Mouse (Mus musculus) liver, embryonic 13.5 days (tissue): Measurements from ENCODE around the gene Supt20. TPM values are rescaled to one million over a fixed set of nuclear protein-coding genes. Genes with fewer than 3 reads are reported as not detected.
A peak's percentile ranks its signal among the peaks of the same experiment; 100 is the strongest.

Source experiments
- ATAC-seq: fragments of 200-750 bp; cut with Nextera tagmentation; 2 replicates; pipeline ENCODE4 v1.8.0; 2017; ENCODE audit warnings: low read depth, mild to moderate bottlenecking, moderate number of reproducible peaks, moderate library complexity
- DNase-seq: peaks from one replicate; pipeline ENCODE4 v3.0.0; 2022
- H3K27ac ChIP-seq: fragments of 300-500 bp; sonication (generic); 2 replicates; pipeline ENCODE4 v1.5.1; 2015; ENCODE audit warnings: moderate library complexity, mild to moderate bottlenecking, inconsistent platforms
- H3K27me3 ChIP-seq: fragments of 300-500 bp; sonication (generic); 2 replicates; pipeline ENCODE4 v1.6.1; 2015; ENCODE audit warnings: mild to moderate bottlenecking, inconsistent platforms
- H3K36me3 ChIP-seq: fragments of 300-500 bp; sonication (generic); 2 replicates; pipeline ENCODE4 v1.6.1; 2015; ENCODE audit warnings: mild to moderate bottlenecking, inconsistent platforms
- H3K4me1 ChIP-seq: fragments of 300-500 bp; sonication (generic); replicated peaks from 2 replicates; pipeline ENCODE4 v1.6.1; 2015; ENCODE audit warnings: inconsistent platforms
- H3K4me2 ChIP-seq: fragments of 300-500 bp; sonication (generic); 2 replicates; pipeline ENCODE4 v1.6.1; 2015; ENCODE audit warnings: inconsistent platforms, mild to moderate bottlenecking, moderate library complexity
- H3K4me3 ChIP-seq: fragments of 300-500 bp; sonication (generic); replicated peaks from 2 replicates; pipeline ENCODE4 v1.5.1; 2015; ENCODE audit warnings: mild to moderate bottlenecking, inconsistent platforms
- H3K9ac ChIP-seq: fragments of 300-500 bp; sonication (generic); 2 replicates; pipeline ENCODE4 v1.6.1; 2015; ENCODE audit warnings: mild to moderate bottlenecking, inconsistent platforms
- H3K9me3 ChIP-seq: fragments of 300-500 bp; sonication (generic); replicated peaks from 2 replicates; pipeline ENCODE4 v1.6.1; 2016; ENCODE audit warnings: inconsistent platforms
- WGBS: fragments of 180-500 bp; shearing (Covaris S2); methylation state at CpG from one replicate; pipeline ENCODE4 v1.1.7; 2015; ENCODE audit not compliant: insufficient replicate concordance; 5-methylcytosine and 5-hydroxymethylcytosine counted together
- polyA plus RNA-seq: library from polyadenylated mRNA; unstranded; fragments of >200 nt; fragmentation: Nextera tagmentation; extraction: Ambion mirVana; gene quantifications from 2 replicates; pipeline ENCODE4 v1.2.1, GENCODE M21; 2015

Supt20 gene
- polyA plus RNA-seq, 1 experiment from 2014 or later, result 33.1 TPM

GRCm38 (mm10) chr3:54708972-54709371 lies 16.4 kb downstream of the Supt20 start:
- WGBS, result 77% methylated on average over 9 of the region's 9 CpGs
- H3K9me3 ChIP-seq, result no peaks in the 10 kb centered on the region
- H3K4me2 ChIP-seq, result no peak overlapping the region
- no peaks in the 10 kb centered on the region for H3K27me3 ChIP-seq
- no peak overlapping the region for H3K27ac ChIP-seq
- H3K9ac ChIP-seq, result no peak overlapping the region
- DNase-seq, result no peak
- H3K36me3 ChIP-seq, result peaks cover 84% of the 10 kb centered on the region
- no peak for ATAC-seq
- H3K4me1 ChIP-seq, result no peaks in the 10 kb centered on the region
- H3K4me3 ChIP-seq, result no peak overlapping the region

GRCm38 (mm10) chr3:54714253-54714652 lies 21.6 kb downstream of the Supt20 start, which contains the start of gene Gm21958:
Gene Gm21958, minus strand, starts transcription at chr3:54714353.
- H3K4me2 ChIP-seq, result no peak within 1 kb of the TSS

GRCm38 (mm10) chr3:54715461-54715860 lies 22.9 kb downstream of the Supt20 start:
- WGBS, result 86% methylated on average over 6 of the region's 6 CpGs
- Histone ChIP-seq H3K4me2 (no peak overlapping the region), H3K9ac (no peak overlapping the region), H3K4me1 (no peaks in the 10 kb centered on the region), H3K4me3 (no peak overlapping the region), H3K27ac (no peak overlapping the region), H3K36me3 (peaks cover 68% of the 10 kb centered on the region), H3K27me3 (no peaks in the 10 kb centered on the region), H3K9me3 (no peaks in the 10 kb centered on the region)
- ATAC-seq (no peak), DNase-seq (no peak)

More at GRCm38 (mm10) chr3:54714253-54714652, 21.6 kb downstream of the Supt20 start, which contains the start of gene Gm21958:
- H3K36me3 ChIP-seq, result peaks cover 77% of the 10 kb centered on the region
- H3K9me3 ChIP-seq, result no peaks in the 10 kb centered on the region
- no peak for DNase-seq
- WGBS, result 80% methylated on average over 6 of the region's 6 CpGs
- no peak for ATAC-seq
- no peaks in the 10 kb centered on the region for H3K27me3 ChIP-seq
- no peak within 1 kb of the TSS for H3K4me3 ChIP-seq
- no peak within 1 kb of the TSS for H3K9ac ChIP-seq
- no peak within 1 kb of the TSS for H3K27ac ChIP-seq
- no peaks in the 10 kb centered on the region for H3K4me1 ChIP-seq

DNA sequence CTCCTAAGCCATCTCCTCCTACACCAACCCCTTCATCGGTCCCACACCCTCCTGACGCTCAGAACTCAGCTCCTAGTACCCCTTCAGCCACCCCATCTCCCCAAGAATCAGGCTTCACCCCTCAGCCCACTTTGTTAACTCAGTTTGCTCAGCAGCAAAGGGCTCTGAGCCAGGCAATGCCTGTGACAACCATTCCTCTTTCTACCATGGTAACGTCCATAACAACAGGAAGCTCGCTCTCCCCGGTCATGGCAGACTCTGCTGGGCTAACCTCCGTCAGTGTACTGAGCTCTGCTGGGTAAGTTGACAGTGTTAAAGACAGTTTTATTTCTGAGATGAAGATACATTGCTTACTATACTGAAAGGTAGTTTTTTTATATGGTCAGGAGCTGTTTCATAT lies 24.7 kb downstream of the Supt20 start:
- Histone ChIP-seq H3K9ac (no peak overlapping the region), H3K4me2 (no peak overlapping the region), H3K27ac (no peak overlapping the region), H3K36me3 (peaks cover 67% of the 10 kb centered on the region), H3K27me3 (no peaks in the 10 kb centered on the region), H3K4me1 (no peaks in the 10 kb centered on the region), H3K9me3 (no peaks in the 10 kb centered on the region), H3K4me3 (no peak overlapping the region)
- DNase-seq (no peak), ATAC-seq (no peak)
- 80% methylated on average over 6 of the region's 6 CpGs for WGBS

GRCm38 (mm10) chr3:54718947-54719346 lies 26.3 kb downstream of the Supt20 start:
- ATAC-seq (no peak), DNase-seq (no peak)
- 0 out of 2 replicates have a peak, but pooled peaks cover 7% of the 10 kb centered on the region for H3K4me1 ChIP-seq
- no peaks in the 10 kb centered on the region for H3K9me3 ChIP-seq
- H3K9ac ChIP-seq, result no peak overlapping the region
- no peak overlapping the region for H3K27ac ChIP-seq
- peaks cover 69% of the 10 kb centered on the region for H3K36me3 ChIP-seq
- H3K27me3 ChIP-seq, result no peaks in the 10 kb centered on the region
- no peak overlapping the region for H3K4me3 ChIP-seq
- 57% methylated on average over 3 of the region's 3 CpGs for WGBS
- no peak overlapping the region for H3K4me2 ChIP-seq

- Histone ChIP-seq H3K4me3 (no peak overlapping the region), H3K9me3 (no peaks in the 10 kb centered on the region), H3K4me1 (0 out of 2 replicates have a peak, but pooled peaks cover 7% of the 10 kb centered on the region), H3K36me3 (peaks cover 61% of the 10 kb centered on the region), H3K4me2 (no peak overlapping the region), H3K27me3 (no peaks in the 10 kb centered on the region), H3K27ac (no peak overlapping the region), H3K9ac (no peak overlapping the region)
- ATAC-seq, result peak; percentile 51
- DNase-seq, result no peak
- 53% methylated on average over 10 of the region's 10 CpGs for WGBS
Measured at GRCm38 (mm10) chr3:54723741-54724500, 31.3 kb downstream of the Supt20 start.

- Histone ChIP-seq H3K4me3 (no peak overlapping the region), H3K9me3 (no peaks in the 10 kb centered on the region), H3K36me3 (peaks cover 71% of the 10 kb centered on the region), H3K4me1 (0 out of 2 replicates have a peak, but pooled peaks cover 7% of the 10 kb centered on the region), H3K9ac (no peak overlapping the region), H3K27me3 (no peaks in the 10 kb centered on the region), H3K27ac (no peak overlapping the region), H3K4me2 (no peak overlapping the region)
- DNase-seq (no peak), ATAC-seq (no peak)
- WGBS, result 58% methylated on average over 2 of the region's 2 CpGs
Measured at GRCm38 (mm10) chr3:54725344-54725743, 32.7 kb downstream of the Supt20 start.

GRCm38 (mm10) chr3:54727588-54727987 lies 35.0 kb downstream of the Supt20 start:
- H3K4me2 ChIP-seq, result no peak overlapping the region
- H3K36me3 ChIP-seq, result peaks cover 75% of the 10 kb centered on the region
- H3K9me3 ChIP-seq, result no peaks in the 10 kb centered on the region
- 94% methylated on average over 2 of the region's 2 CpGs for whole genome bisulfite sequencing
- ATAC-seq, result no peak
- H3K27me3 ChIP-seq, result no peaks in the 10 kb centered on the region
- H3K9ac ChIP-seq, result no peak overlapping the region
- no peak overlapping the region for H3K4me3 ChIP-seq
- no peak for DNase-seq
- peaks cover 18% of the 10 kb centered on the region for H3K4me1 ChIP-seq
- no peak overlapping the region for H3K27ac ChIP-seq

DNA sequence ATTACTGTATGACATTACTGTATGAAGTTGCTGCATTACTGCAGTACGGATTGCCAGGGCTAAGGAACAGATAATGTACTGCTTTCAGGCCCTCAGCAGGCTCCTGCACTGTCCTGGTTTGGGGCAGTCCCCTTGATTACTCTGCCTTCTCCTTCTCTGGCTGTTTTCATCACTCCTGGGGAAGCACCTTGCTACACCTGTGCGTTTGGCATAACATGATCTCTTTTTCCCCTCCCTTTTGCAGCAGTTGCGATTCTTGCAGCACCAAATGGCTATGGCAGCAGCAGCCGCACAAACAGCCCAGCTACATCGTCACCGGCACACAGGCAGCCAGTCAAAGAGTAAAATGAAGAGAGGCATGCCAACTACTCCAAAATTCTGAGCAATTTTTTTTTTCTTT lies 35.5 kb downstream of the Supt20 start:
- Histone ChIP-seq H3K27ac (no peak overlapping the region), H3K4me1 (peaks cover 23% of the 10 kb centered on the region), H3K4me3 (no peak overlapping the region), H3K36me3 (peaks cover 75% of the 10 kb centered on the region), H3K4me2 (no peak overlapping the region), H3K9me3 (no peaks in the 10 kb centered on the region), H3K9ac (no peak overlapping the region), H3K27me3 (no peaks in the 10 kb centered on the region)
- DNase-seq, result no peak
- 90% methylated on average over 6 of the region's 6 CpGs for WGBS
- ATAC-seq, result no peak

DNA sequence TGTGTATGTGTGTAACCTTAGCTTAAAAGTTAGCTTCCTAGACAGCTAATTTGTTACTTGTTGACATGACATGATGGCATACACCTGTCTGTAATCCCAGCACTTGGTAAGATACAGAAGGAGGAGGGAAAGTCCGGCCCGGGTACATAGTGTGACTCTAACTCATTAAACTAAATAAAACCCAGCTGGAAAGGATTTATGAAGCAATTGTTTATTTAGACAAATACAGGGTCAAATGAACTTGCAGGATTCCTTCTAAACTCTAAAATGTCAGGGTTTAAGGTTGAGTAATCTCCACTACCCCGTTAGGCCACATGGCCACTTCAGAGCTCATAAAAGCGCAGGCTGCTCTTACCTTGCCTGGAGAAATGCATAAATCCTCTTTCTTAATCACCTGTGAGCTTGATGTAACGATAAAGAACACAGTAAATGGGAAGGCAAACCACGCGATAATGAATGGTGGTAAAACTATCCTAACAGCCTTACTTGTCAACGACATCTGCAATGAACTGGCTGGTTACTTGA lies 39.1 kb downstream of the Supt20 start:
- H3K9ac ChIP-seq, result no peak overlapping the region
- no peak for ATAC-seq
- DNase-seq, result no peak

DNA sequence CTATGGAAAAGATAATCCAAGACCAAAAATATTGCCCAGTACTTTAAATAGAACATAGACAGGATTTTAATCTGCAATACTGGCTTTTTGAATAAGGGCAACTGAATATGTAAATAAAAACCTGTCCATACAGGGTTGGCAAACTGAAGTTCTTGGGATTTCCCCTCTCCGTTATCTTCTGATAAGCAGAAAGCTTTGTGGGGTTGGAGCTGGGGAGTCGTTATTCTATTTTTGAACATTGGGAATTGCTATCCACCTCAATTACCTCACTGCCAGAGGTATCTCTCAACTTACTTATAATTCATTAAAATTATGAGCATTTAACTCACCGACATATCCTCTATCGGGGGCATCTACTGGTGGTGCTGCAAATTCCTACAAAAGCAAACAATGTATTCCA lies 39.8 kb downstream of the Supt20 start:
- WGBS, result 64% methylated on average over 4 of the region's 4 CpGs
- peaks cover 43% of the 10 kb centered on the region for H3K4me1 ChIP-seq
- no peaks in the 10 kb centered on the region for H3K27me3 ChIP-seq
- H3K36me3 ChIP-seq, result peaks cover 62% of the 10 kb centered on the region
- H3K9me3 ChIP-seq, result no peaks in the 10 kb centered on the region
- H3K4me3 ChIP-seq, result no peak overlapping the region
- ATAC-seq (no peak), DNase-seq (no peak)
- no peak overlapping the region for H3K27ac ChIP-seq
- peak overlapping the region; percentile 46; the same call in 1 of the 2 replicates for H3K9ac ChIP-seq
- H3K4me2 ChIP-seq, result peak overlapping the region; percentile 98; the same call in 1 of the 2 replicates

More for the DNA sequence above, 39.1 kb downstream of the Supt20 start:
- Histone ChIP-seq H3K36me3 (peaks cover 67% of the 10 kb centered on the region), H3K4me1 (peaks cover 36% of the 10 kb centered on the region), H3K4me2 (no peak overlapping the region), H3K9me3 (no peaks in the 10 kb centered on the region), H3K27me3 (no peaks in the 10 kb centered on the region), H3K27ac (no peak overlapping the region), H3K4me3 (no peak overlapping the region)
- WGBS, result 92% methylated on average over 8 of the region's 8 CpGs
